Mouse (Mus musculus) kidney, postnatal 36 days (tissue): ENCODE results near the gene St14.

Experiments used
- DNase-seq, 2 experiments: peaks; one replicate each; pipeline ENCODE4 v3.0.0; 2021 to 2022; ENCODE audit warnings: mixed read lengths in 2 of 2

The St14 gene

DNA sequence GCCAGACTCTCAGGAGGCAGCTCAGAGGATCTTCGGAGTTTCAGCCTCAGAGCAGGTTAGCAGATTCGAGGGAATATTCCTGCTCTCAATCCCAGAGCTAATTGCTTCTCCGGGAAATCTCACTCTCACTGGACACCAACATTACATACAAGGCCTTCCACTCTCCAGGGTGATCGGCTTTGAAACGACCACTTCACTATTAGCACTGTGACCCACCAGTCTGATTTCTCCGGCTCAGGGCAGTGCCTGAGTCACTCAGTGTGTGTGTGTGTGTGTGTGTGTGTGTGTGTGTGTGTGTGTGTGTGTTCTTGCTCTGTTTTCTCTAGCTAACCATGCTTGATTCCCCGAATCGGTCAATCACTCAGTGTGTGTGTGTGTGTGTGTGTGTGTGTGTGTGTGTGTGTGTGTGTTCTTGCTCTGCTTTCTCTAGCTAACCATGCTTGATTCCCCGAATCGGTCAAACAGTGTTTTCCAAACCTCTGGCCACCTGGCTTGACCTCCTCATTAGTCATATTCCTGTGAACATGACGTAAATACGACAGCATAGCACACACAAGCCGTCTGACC is 9.1 kb downstream of the St14 start:
- no peak for DNase-seq

DNA sequence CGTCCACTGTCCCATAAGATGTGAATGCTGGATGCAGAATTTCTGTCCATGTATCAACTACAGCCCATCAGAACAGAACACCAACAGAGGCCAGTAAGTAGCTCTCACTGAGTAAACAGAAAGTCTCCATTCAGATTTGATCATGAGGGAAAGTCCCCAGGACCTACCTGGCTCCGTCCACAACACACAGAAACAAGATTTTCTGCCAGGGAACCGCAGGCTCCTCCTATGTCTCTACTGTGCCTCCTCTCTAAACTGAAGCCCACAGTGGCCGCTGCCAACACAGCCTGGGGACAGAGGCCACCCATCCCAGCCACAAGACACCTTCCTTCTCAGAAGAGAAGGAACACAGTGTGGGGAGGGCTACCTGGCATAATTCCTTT is 11.1 kb downstream of the St14 start:
- DNase-seq, result no peak

DNA sequence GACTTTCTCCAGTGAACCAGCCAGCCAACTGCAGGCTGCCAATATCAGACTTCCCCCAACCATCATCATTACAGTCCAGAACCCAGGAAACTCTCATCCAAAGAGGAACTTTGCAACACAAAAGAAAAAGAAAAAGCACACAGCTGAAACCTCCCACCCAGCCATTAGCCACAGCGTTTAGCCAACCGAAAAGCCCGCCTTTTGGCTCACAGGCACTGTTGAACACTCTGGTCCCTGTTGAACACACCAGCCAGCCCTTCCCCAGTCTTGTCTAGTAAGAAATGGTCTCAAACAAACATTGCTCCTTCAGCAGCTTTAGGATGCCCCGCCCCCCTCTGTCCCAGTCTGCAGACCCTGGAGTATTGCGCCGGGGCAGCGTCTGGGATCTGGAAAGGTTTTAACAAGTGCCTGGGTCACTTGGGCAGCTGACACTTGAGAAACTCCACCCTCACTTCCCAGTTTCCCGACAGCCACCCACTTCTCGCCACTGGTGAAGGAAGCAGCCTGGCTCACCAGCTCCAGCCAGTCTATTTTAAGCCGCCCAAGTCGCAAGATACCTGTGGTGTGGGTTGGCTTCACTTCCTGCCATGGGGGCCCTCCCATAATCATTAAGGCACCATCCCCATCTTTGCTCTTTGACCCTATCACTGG is 11.6 kb downstream of the St14 start:
- DNase-seq, result peak in 1 of 2 experiments; percentile 17

DNA sequence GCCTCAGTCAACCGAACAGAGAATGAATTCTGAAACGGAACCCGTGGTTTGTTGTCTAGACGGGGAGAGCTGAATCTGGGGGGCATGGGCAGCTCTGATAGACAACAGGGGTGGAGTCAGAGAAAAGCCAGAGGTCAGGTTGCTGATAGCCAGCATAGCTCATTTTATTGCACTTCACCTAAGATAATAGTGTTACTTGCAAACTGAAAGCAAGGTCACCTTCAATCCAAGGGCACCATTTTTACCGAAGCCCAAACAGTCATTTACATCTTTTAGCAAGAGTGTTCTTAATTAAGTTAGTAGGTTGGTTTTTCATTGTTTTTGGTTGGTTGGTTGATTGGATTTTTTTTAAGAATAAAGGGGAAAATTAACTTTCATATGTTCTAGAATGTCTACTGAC is 12.2 kb downstream of the St14 start:
- DNase-seq, result no peak

GRCm38 (mm10) chr9:31118520-31119298 is 12.9 kb downstream of the St14 start:
- no peak for DNase-seq

DNA sequence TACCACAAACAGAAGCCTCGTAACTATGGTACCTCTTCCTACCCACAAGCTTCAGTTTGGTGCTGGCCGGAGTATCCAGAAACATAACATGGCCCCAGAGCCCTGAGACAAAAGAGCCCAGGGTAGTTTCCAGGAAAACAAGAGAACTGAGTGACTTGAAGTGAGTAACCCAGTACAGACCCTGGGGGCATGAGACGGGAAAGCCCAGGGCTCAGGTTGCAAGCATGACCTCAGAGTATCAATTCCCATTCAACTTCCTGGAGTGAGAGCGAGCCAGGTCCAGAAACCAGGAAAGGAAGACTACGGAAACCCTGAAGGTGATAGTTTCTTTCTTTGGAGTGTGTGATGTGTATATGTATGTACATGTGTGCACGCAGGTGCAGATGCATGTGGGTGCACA is 14.2 kb downstream of the St14 start:
- DNase-seq, result no peak

DNA sequence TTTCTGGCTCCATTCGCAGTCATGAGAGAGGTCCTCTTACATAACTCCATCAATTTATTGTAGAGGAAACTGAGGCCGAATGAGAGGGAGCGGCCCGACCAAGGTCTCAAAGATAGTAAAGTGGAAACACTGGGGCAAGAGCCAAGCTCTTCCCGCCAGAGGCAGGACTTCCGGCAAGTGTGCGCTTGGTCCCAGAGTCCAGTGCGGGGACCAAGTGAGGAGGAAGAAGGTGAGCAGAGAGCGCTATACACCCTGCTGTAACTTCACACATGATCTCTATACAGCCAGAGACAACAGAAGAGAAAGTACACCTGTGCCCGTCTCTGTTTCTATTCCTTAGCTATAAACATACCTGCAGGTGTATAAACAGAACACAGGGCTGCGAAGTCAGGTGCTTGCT is 14.6 kb downstream of the St14 start:
- no peak for DNase-seq

DNA sequence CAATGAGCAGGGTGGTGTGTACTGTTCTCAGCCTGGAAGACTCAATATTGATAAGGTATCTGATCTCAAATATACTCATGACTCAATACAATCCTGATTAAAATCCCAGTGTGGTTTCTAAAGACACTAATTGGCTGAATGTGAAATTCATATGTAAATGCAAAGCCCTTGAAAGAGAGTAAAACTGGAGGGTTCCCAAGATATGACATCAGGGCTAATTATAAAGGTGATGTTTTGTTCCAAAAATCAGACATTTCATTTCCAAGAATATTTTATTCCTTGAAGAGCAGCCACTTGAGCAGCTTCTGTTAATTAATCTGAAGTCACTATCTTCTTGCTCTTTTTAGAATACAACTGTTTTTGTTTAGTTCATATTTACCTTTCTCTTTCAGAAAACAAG is 16.1 kb downstream of the St14 start:
- DNase-seq, result no peak

DNA sequence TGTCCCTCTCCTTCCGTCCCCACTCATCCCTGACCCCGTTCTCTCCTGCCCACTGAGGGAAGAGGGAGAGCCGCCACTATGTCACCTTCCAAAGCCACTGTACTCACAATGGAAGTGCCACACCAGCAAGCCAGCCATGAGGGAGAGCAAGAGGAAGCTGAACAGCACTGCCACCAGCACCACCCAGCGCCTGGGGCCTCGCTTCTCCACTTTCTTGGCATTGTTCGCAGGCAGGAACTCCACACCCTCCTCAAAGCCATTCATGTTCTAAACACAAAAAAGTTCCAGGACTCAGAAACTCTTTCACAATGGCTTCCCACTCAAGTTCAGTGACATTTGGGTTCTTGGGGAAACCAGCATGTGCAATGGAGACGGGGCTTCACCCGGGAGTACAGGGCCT is 23.2 kb downstream of the St14 start:
- DNase-seq, result no peak

- no peak for DNase-seq
These were observed 33.5 kb downstream of the St14 start for GRCm38 (mm10) chr9:31098118-31098517.

- DNase-seq, result no peak
These were observed 34.3 kb downstream of the St14 start for GRCm38 (mm10) chr9:31097088-31098082.

DNA sequence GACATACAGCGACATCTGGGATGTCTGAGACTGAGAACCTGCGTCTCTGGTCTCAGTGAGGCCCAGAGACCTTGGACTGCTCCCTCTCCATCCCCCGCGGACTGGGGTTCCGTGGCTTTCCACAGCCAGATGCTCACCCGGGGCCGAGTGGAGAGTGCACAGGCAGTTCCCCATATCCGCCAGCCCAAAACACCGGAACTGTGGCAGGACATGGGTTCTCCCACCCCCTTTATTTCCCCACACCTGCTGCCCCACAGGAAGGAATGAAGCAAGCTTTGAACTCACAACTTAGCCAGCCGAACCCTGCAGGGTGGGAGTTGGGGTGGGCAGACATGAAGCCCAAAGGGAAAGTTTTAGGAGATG is 38.8 kb downstream of the St14 start:
- no peak for DNase-seq

GRCm38 (mm10) chr9:31092111-31092832 is 39.4 kb downstream of the St14 start:
- no peak for DNase-seq

- no peak for DNase-seq
These were observed 40.5 kb downstream of the St14 start for GRCm38 (mm10) chr9:31091162-31091581.

GRCm38 (mm10) chr9:31090081-31091023 is 41.3 kb downstream of the St14 start:
- DNase-seq, result no peak

DNA sequence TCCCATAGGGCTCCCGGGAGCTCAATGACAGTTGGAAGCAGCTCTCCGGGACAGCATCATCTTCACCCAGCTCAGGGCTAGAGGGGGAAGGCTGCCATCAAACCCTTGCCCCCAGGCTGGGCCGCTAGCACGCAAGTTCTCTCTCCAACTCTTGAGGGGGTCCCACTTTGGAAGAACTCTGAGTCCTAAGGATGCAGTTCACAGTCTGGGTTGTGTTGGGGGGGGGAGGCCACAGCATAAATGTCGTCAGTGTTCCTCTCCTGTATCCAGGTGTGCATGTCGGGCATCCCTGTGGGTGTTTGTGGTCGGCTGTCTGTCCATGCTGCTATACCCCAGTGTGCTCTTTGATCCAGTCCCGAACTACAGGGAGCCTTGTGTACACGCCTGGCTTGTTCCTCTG is 42.1 kb downstream of the St14 start:
- DNase-seq, result no peak

DNA sequence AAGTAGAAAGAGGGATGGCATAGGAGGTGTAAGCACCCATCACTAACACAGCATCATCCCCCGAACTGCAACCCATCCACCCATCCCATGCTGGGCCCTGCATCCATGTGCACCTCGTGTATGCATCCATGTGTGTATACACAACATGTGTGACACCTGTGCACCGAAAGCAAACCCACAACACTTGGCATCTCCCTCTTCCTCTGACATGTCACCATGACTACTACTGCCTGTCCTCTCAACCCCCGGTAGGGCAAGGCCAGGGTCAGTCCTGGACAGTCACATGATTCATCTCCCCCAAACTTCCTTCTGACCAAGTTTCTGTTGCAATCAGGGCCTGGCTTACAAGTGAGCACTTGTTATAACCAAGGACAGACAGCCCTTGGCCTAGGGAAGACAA is 42.8 kb downstream of the St14 start:
- no peak for DNase-seq

- DNase-seq, result no peak
These were observed 43.5 kb downstream of the St14 start for GRCm38 (mm10) chr9:31088116-31088515.

- no peak for DNase-seq
These were observed 44.2 kb downstream of the St14 start for GRCm38 (mm10) chr9:31087466-31087865.

GRCm38 (mm10) chr9:31086754-31087145 is 44.9 kb downstream of the St14 start:
- no peak for DNase-seq

DNA sequence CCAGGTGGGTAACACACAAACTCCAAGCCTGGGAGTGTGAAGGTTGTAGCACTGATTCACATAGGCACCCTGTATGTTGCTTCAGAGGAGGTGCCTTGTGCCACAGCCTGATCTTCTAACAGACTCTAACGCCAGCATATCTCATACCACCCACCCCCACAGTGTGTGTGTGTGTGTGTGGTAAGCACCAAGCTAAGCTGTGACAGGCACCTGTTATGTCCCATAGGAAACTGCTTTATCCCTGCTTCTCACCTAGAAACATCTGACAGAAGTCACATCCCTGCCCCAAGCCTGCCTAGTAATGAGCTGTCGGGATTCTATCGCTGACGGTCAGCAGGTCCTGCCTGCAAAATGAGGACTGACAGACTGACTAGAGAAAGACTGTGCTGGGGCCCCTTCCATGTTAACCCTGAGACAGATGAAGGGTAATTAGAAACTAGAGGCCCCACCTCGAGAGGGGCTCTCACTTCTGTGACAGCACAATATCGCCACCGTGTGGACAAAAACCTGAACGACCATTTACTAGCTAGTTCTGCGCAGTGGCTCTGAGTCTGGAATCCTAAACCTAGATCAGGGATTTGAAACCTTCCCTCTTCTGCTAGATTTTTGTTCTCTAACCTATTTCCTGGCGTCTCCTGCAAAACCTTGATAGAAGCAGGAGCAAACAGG is 45.4 kb downstream of the St14 start:
- DNase-seq, result peak; percentile 54 to 86
